Mouse (Mus musculus) heart, adult 8-10 months (tissue): ENCODE data around the gene Ufc1. TPM values are rescaled to one million over a fixed set of nuclear protein-coding genes. Genes with fewer than 3 reads are reported as not detected.
A peak's percentile ranks its signal among the peaks of the same experiment; 100 is the strongest.
"Not testable (repeated sequence)": the region's sequence is repeated elsewhere in the genome, so short reads cannot be mapped to it uniquely, and the experiment has no call there.

Source experiments
- DNase-seq: peaks from one replicate; pipeline ENCODE4 v3.0.0; 2022; ENCODE audit warnings: low spot score
- total RNA-seq, 4 experiments: library from RNA; stranded (reverse); gene quantifications; 2 replicates each; pipeline ENCODE4 v1.2.4; 2022

Ufc1 gene
- total RNA-seq, result 10 to 100 TPM; 88.2 to 96.3 (median 90.7) TPM

DNA sequence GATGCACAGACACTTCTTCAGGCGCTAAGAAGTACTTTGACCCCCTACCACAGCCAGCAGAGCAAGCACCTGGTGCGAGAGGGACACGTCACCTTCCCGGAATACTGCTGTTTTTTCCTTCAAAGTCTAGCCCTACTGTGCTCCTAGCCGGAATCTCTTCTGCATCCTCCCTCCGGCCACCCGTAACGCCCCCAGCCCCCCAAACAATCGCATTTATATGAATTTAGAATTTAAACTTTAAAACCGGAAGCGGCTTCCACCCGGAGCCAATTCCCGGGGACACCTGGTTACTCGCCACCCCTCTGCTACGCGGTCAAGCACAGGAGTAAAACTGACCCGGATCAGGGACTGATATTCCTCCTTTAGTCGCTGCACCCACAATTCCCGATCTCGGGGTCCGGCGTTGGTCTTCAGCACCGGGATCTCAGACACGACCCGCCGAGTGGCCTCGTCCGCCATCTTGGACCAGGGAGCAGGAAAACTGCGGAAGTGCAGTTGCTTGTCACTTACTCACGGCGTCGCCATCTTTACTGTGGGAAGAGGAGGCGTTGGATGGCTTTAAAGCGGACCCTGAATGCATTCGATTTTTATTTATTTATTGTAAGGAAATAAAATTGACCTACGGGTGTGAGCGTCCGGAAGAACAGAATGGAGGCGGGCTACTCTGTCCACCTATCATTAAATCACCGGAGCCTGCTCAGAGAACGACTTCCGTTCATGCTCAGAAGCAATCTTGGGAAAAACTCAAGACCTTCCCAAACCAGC is at the start of gene Ufc1:
Gene Ufc1, minus strand, starts transcription at position 727 of the 765 bp plus-strand sequence.
- peak; percentile 88 for DNase-seq

GRCm38 (mm10) chr1:171343922-171344677 is 49.3 kb upstream of the Ufc1 start:
- no peak for DNase-seq

DNA sequence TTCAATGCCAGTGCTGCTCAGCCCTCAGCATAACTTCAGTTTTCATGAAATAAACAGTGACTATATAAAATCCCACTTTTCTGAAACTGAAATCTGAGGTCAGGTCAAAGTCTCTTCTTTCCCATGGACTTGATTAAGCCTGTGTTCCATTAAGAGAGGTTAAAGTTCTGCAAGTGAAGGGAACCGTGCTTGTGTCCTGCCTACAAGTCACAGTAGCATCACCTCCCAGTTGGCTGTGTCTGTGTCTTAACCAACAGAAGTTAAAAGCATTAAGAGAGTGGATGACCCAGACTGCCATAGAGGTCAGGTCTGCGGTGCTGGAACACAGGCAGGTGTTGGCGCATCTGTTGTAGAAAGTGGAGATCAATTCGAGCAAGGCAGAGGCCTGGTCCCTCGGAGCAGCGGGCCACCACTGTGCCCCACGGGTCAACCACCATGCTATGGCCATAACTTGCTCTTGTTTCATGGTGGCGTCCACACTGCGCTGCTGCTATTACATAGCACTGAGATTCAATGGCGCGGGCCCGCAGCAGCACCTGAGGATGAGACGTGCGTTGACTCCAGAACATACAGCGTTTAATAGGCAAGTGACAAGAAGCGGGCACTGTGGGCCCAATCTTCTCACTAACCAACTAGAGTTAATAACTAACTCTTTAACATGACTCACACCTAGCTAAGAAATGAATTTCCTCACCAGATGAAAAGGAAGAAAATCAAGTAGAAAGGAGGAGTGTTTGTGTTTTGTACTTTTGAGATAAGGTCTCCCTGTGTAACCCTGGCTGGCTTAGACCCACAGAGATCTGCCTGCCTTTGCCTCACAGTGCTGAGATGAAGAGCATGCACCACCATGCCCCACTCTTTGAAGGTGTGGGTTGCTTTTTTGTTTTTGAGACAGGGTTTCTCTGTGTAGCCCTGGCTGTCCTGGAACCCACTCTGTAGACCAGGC is 47.7 kb upstream of the Ufc1 start:
- DNase-seq, result no peak

DNA sequence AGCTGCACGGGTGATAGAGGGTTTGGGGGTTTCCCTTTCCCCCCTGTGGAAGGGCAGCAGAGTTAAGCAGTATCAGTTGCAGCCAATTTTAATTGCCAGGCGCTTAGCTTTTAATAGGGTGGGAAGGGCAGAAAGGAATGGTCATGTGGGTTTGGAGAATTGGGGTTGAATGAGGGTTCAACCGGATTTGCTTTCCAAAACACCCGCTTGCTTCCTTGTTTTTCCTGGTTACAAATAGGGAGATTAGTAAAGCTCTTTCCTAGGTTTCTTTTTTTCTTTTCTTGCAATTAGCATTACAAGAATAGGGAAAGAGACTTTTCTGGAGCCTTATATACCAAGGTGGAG is 35.4 kb upstream of the Ufc1 start:
- no peak for DNase-seq

- DNase-seq, result peak; percentile 24
Measured at GRCm38 (mm10) chr1:171329433-171330215, 34.8 kb upstream of the Ufc1 start.

- DNase-seq, result peak; percentile 89
Measured at GRCm38 (mm10) chr1:171328839-171329432, 34.1 kb upstream of the Ufc1 start, which contains the start of gene Dedd. Gene Dedd (plus strand): TSS chr1:171329145.

- no peak for DNase-seq
Measured at GRCm38 (mm10) chr1:171328244-171328643, 33.4 kb upstream of the Ufc1 start.

GRCm38 (mm10) chr1:171326588-171326987 is 31.8 kb upstream of the Ufc1 start:
- not testable (repeated sequence) for DNase-seq

GRCm38 (mm10) chr1:171325571-171325970 is 30.7 kb upstream of the Ufc1 start:
- DNase-seq, result no peak

GRCm38 (mm10) chr1:171322012-171322411 is 27.2 kb upstream of the Ufc1 start:
- DNase-seq, result no peak

- DNase-seq, result no peak
Measured at GRCm38 (mm10) chr1:171321415-171321814, 26.6 kb upstream of the Ufc1 start.

- no peak for DNase-seq
Measured at GRCm38 (mm10) chr1:171320151-171320550, 25.3 kb upstream of the Ufc1 start.

GRCm38 (mm10) chr1:171319748-171320147 is 24.9 kb upstream of the Ufc1 start:
- DNase-seq, result no peak

GRCm38 (mm10) chr1:171309321-171309720 is 14.5 kb upstream of the Ufc1 start:
- no peak for DNase-seq

DNA sequence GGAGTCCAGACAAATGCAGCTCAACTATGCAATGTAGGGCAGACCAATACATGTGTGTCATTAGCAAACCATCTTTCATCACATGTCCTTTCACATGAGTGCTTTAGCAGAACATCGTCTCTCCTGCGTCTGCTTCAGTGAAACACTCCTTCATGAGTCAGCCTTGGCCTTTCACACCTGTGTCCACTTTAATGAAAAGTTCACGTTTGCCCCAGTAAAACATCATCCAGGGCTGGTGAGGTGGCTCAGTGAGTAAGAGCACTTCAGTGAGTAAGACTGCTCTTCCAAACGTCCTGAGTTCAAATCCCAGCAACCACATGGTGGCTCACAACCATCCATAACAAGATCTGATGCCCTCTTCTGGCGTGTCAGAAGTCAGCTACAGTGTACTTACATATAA is 11.3 kb upstream of the Ufc1 start:
- not testable (repeated sequence) for DNase-seq

DNA sequence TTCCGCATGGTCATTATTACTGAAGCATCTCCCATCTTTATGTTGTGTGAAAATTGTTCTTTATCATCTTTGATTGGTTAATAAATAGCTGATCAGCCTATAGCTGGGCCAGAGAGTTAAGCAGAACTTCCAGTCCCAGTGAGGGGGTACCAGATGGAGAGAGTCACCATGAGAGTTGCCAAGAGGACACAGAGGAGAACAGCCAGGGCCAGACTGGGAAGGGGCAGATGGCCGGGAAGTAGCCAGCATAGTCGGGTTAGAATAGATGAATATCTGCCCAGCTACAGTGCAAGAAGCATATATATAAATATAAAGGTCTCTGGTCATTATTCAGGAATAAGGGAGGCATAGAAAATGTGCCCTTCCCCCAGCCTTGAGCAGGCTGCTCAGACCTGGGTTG is 3.4 kb upstream of the Ufc1 start:
- DNase-seq, result no peak

GRCm38 (mm10) chr1:171295063-171295402 is 209 bp upstream of the Ufc1 start:
- DNase-seq, result no peak

GRCm38 (mm10) chr1:171293906-171294297 is 922 bp downstream of the Ufc1 start:
- DNase-seq, result no peak

DNA sequence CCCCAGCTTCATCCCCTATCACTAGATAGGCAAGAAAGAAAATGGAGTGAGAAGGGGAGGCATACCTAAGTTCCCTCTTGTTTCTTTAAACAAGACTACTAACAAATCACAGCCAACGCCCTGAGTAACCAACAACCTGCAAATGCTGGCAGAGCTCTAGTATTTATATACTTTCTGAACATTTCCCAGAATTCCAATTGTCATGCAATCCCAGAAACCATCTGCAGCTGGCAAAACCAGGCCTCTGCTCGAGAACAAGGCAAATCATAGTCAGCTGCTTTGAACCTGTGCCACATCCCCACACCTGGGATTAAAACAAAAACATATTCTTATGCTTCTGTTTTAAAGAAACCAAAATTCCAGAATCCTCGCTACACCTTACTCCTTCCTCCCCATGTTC is 1.5 kb downstream of the Ufc1 start:
- no peak for DNase-seq

GRCm38 (mm10) chr1:171288328-171288727 is 6.5 kb downstream of the Ufc1 start:
- DNase-seq, result no peak
